Mouse (Mus musculus): ENCODE measurements at regions not wholly inside any gene's neighbourhood (a gene's known extent, or its start where the extent isn't known, plus 50 kb on each side); places are given as distances from the start of the nearest gene placed in this dataset.

GRCm38 (mm10) chr1:28453469-28453868, 326.6 kb downstream of the Gm597 start:
- TF ChIP-seq CTCF (IDR thresholded peaks at IDR 0.05; ENCODE audit: borderline replicate concordance, extremely low read depth, insufficient read depth, insufficient read length), result no peak
- no peak for TF ChIP-seq POLR2A (IDR thresholded peaks at IDR 0.05; ENCODE audit: borderline replicate concordance, extremely low read depth, insufficient read depth, insufficient read length, poor library complexity, severe bottlenecking)

All from brain, embryonic 14.5 days (tissue).